8 mouse cellular contexts compared by ENCODE assay signal in the genomic region with DNA sequence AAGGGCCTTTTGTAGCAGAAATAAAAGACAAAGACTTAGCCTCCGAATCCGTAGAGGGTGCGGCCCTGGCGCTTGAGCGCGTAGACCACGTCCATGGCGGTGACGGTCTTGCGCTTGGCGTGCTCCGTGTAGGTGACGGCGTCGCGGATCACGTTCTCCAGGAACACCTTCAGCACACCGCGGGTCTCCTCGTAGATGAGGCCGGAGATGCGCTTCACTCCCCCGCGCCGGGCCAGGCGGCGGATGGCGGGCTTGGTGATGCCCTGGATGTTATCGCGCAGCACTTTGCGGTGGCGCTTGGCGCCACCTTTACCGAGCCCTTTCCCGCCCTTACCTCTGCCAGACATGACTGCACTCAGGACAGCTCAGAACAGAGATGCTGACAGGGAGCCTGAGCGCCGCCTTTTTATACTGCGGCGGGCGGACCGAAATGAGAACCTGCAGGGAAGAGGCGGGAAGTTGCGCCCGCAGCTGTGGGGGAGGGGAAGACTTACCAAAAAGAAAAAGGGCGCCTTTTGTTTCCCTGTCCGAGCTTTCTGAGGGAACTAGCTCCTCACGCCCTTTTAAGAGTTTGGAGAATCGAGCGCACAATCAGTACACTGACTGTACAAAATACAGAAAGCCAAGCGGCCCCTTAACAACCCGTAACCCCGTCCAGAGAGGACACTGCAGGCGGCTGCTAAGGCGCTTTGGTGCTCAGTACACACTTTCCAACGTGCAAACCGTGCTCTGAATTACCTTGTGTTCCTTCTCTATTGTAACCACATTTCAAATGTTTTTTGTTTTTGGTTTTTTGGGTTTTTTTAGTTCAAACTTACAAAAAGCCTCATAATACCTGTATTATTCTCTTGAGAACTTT. TPM values are rescaled to one million over a fixed set of nuclear protein-coding genes. Genes with fewer than 3 reads are reported as not detected.
DNase-seq lines count a peak whose midpoint lies in the region; TF ChIP-seq lines count a peak whose summit lies in the region.
"Not testable (repeated sequence)": the region's sequence is repeated elsewhere in the genome, so short reads cannot be mapped to it uniquely, and the experiment has no call there.

Hist1h4k (minus strand) TSS at position 347 of the 859 bp plus-strand sequence.

- H3K4me1 ChIP-seq in cortical plate, adult 2 months (ENCODE audit: control insufficient read depth, insufficient read depth, low read length) = not testable (repeated sequence)

- peak; percentile 90 for TF ChIP-seq POLR2A in cortical plate, adult 2 months (IDR thresholded peaks at IDR 0.05; ENCODE audit: extremely low read depth, insufficient read depth, low read length)

- not testable (repeated sequence) for TF ChIP-seq CTCF in cortical plate, adult 2 months (IDR thresholded peaks at IDR 0.05; ENCODE audit: extremely low read depth, insufficient read depth, low read length); left cerebral cortex, adult 2 months (IDR thresholded peaks at IDR 0.05)

- intact Hi-C loops in left cerebral cortex, adult 2 months (cut with DNase I) = loop anchor here (1.0 to 10.0 kb wide), 6 partner anchors 16 to 2002 kb away; partner anchors contain the start of genes Hist1h1t, Hist1h2ab, Hist1h2ag and Hist1h2ai

- H3K4me3 ChIP-seq in cortical plate, adult 2 months (ENCODE audit: insufficient read depth, low read length) = peak within 1 kb of the TSS; percentile 58
- H3K4me3 ChIP-seq in left cerebral cortex, adult 2 months = peak within 1 kb of the TSS; percentile 57
- peak within 1 kb of the TSS; percentile 43 for H3K4me3 ChIP-seq in macrophage (ENCODE audit: inconsistent target)

- H3K36me3 ChIP-seq in macrophage (ENCODE audit: inconsistent target) = not testable (repeated sequence)

- DNase-seq in adipocyte (ENCODE audit: low spot score) = peak; percentile 81
- peak; percentile 79 for DNase-seq in gastrocnemius, postnatal 10 days
- DNase-seq in hindlimb bud, embryonic 11.5 days (ENCODE audit: extremely low spot score, low read depth, low spot score) = peak; percentile 64
- DNase-seq in left cerebral cortex, adult 2 months (ENCODE audit: extremely low spot score in 1 of 2, low spot score in 2 of 2) = peak; percentile 93 to 94
- DNase-seq in right cerebral cortex, adult 18-20 months = peak; percentile 92
- DNase-seq in urinary bladder, adult 2 months (ENCODE audit: low spot score) = peak; percentile 73

- under 1% methylated on average over 31 of the region's 56 CpGs for WGBS in macrophage (ENCODE audit: missing documents)

- peaks cover 35% of the 10 kb centered on the region for H3K79me2 ChIP-seq in macrophage (ENCODE audit: inconsistent target)

- H3K27ac ChIP-seq in cortical plate, adult 2 months (ENCODE audit: insufficient read depth, low read length) = not testable (repeated sequence)
- H3K27ac ChIP-seq in left cerebral cortex, adult 2 months = peak within 1 kb of the TSS; percentile 9; the same call in 1 of the 2 replicates
- H3K27ac ChIP-seq in macrophage = peak within 1 kb of the TSS; percentile 72

RNA-seq across cellular contexts. Expression of gene Hist1h4k, which starts in this region (rescaled TPM):
- polyA plus RNA-seq in cortical plate, adult 2 months (2012; rRNA removed) = 11.0 and 14.4 TPM in 2 replicates
- total RNA-seq in gastrocnemius, postnatal 10 days (2021) = 100 to 1,000 TPM; 439 to 508 TPM
- total RNA-seq in left cerebral cortex, adult 2 months (2021) = 100 to 1,000 TPM; 316 to 377 TPM
- 100 to 1,000 TPM in 1 of 26 experiments, 10 to 100 TPM in 21, not detected in 4; 10.5 to 118 (median 22.6) TPM for total RNA-seq in macrophage (2018; cell fraction: chromatin; rRNA removed)
- 100 to 1,000 TPM in 5 of 26 experiments, 10 to 100 TPM in 21; 19.3 to 134 (median 57.4) TPM for total RNA-seq in macrophage (2018; cell fraction: cytosol; rRNA removed)
- 100 to 1,000 TPM in 1 of 26 experiments, 10 to 100 TPM in 21, 1 to 10 TPM in 1, not detected in 3; 9.4 to 159 (median 27.9) TPM for total RNA-seq in macrophage (2018; cell fraction: nucleus; rRNA removed)
- 3.4 to 5.4 TPM in 2 of 3 replicates, not detected in the other for polyA plus RNA-seq in macrophage (2018)
- polyA plus RNA-seq in urinary bladder, adult 2 months (2012; rRNA removed) = 1.4 and 1.5 TPM in 2 replicates
